Mouse (Mus musculus) frontal cortex, postnatal 25 days (tissue): Measurements from ENCODE around the gene Mmd.

ENCODE experiments used
- DNase-seq, 2 experiments: peaks; one replicate each; pipeline ENCODE4 v3.0.0; 2022; ENCODE audit warnings: low spot score in 2 of 2

The Mmd gene

DNA sequence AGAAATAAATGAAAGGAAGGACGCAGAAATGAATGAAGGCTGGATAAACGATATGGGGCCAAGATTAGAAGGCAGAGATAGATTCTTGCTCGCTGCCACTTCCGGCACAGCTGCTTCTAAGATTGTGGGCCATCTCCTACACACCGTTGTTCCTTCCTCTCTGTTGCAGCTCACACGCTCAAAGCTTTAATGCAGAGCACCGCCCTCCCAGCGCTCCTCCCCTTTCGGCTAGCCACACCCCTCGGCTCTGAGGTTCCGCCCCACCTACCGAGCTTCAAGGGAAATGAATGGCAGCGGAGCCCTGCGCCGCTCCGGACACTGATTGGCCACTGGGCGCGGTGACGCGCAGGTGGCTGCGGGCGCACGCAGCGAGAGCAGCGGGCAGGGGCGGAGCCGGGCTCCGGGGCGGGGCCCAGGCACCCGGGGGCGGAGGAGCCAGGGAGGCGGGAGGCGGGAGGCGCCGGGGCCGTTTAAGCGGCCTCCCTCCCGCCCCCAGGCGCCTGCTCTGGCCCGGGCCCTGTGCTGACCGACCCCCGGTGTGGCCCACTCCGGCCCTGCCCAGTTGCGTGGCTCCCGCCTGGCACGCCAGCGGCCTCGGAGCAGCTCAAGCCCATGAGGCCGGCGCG is at the start of gene Mmd:
Mmd (plus strand) TSS at position 432 of the 626 bp plus-strand sequence.
- DNase-seq: peak; percentile 86 to 95

DNA sequence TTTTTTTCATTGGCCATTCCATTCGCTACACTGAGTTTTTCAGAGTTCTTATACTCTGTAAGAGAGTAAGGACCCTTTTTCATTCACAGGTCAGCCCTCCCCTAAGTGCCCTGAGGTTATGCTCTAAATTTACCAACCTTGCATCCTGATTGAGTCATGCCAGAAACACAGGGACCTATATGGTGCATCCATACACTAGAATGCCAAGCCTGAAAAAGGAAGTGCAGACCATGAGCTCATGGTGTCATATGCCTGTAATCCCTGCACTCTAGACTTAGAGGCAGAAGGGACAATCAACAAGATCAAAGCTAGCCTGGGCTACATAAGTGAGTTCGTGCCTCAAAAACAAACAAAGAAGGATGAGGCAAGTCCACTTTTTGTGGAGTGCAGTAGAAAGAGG is 48.4 kb upstream of the Mmd start:
- DNase-seq: no peak

DNA sequence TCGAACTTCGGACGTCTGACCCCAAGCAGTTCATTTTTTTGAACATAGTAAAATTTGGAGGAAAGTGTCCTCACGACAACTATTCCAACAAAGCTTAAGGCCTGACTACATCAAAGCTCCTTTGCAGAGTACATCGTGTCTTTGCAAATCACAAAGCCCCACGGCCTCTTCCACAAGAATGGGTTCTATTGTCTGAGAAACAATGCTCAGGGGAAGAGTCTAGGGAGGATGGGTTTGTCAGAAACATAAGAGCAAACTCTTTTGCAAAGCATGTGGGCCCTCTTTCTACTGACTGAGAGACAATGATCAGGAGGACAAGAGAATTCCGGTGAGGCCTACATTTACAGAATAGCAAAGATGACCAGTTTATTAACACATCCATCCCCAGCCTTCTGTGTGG is 35.0 kb upstream of the Mmd start:
- DNase-seq: no peak

DNA sequence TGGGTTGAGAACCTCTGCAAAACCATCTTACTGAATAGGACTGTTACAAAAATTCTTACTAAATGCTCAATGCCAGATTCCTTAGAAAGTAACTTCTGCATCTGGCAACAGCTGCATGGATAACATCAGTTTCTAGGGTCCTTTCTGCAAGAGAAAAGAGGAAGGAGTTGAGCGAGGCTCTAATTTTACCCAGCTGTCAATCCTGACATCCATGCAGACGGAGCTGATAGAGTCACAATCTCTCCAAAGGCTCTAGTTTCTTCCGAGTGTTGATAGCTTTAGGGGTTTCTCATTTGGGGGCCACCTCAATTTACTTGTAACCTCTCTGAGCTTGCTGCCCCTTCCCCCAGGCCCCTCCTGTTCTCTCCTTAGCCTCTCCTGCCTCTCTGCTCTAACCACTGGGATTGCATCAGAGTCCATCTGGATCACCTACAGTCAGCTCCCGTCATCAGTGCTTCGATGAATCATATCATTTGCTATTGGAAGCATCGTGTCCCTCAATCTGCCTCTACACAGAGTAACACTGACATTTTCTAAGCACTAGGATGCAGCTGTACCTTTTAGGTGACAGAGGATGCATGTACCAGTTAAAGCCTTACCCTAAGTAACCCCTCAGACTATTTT is 29.1 kb upstream of the Mmd start:
- no peak for DNase-seq

DNA sequence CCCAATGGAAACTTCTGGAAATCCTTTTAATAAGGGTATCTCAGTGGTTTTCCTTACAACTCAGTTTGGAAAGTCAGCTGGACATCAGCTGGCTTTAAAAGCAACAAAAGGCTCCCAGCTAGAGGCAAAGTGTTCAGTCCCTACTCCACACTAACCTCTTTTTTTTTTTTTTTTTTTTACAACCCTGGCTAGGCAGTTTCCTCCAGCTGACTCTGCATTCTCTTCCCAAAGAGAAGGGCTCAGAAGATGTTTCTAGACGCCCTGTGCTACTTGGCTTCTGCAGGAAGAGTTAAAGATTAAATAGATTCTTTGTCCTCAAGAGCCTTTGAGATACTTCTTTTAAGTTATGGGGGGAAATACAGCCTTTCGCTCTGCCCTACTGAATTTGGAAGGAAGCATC is 28.5 kb upstream of the Mmd start:
- no peak for DNase-seq

DNA sequence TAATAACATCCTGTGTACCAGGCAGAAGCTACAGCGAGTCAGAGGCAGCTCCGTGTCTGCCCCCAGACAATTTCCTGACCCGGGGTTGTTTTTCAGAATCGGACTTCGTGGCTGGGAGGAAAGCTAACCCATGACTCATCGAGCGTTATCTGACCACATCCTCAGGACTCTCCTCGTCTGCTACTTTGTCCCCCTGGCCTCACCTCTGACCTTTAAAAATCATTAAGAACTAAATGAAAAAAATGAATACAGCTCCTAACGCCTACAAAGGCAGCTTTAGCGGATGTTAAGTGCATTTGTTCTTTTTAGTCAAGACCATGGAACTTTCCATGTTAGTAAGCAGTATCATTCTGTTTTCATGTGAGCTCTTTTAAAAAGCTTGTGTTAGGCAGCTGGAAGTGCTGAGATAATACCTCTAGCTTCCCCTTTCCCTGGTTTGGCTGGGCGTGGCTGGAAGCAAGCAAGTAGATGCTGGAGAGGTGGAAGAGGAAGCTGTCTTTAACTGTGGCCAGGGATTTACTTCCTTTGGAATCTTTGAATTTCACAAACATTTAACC is 24.3 kb upstream of the Mmd start:
- DNase-seq: no peak

DNA sequence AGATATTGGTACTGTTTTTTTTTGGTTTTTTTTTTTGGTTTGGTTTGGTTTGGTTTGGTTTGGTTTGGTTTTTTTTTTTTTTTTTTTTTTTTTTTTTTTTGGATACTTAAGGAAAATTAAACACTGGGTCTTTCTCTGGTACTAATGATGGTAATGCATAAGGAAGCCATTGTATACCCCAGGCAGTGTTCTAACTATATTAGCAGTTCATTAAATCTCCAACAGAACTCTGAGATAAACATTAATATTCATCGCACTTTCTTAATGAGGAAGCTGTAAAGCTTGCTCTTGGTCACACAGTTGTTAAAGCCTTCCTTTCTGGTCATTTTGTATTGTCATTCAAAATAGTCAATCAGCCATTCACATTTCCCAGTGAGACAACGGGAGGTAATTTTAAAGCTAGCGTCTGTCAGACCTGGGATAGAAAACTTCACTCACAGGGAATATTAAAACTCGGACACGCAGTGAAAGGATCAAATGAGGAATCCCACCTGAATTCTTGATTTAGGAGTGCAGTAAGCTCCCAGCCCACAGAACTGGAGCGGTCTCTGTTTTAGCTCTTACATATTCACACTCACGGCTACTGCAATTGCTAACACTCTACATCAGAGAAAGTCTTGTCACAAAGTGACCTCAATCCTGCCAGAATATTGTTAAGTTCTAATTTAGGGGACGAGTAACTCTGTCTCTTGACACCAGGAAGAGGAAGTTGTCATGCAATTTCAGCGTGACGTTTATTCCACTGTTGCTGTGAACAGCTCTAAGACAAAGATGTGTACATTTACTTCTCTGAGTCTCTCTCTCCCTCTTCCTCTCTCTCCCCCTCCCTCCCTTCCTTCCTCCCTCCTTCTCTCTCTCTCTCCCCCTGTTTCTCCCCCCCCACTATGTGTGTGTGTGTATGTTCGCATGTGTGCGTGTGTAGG is 22.0 kb upstream of the Mmd start:
- no peak for DNase-seq

DNA sequence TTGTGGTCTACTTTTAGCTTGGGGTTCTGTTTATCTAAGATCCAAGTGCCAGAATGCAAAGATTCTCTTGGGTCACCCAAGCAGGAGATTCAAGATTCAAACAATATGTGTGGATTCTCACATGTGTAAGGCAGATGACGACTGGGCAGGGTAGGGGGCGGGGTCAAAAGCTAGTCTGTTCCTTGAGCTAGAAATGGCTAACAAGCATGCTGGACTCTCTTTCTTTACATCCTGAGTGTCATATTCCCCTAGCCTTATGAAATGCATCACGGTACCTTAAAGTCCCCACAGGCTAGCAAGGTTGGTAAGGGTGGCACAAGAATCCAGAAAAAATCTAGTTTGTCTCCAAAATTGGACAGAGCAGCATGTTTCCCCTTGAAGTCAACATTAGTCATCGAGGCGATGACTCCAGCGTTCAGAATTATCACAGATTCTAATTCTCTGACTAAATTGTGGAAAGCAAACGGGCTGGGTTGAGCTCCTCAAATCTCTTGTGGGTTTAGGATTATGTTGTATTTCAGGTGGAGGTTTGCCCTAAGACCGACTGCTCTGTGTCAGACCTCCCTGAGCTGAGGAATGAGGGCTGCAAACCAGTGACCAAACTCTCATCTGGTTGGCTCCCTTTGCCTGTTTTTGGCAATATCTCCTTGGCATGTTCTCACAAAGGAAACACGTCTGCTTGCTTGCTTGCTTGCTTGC is 20.9 kb upstream of the Mmd start:
- no peak for DNase-seq

DNA sequence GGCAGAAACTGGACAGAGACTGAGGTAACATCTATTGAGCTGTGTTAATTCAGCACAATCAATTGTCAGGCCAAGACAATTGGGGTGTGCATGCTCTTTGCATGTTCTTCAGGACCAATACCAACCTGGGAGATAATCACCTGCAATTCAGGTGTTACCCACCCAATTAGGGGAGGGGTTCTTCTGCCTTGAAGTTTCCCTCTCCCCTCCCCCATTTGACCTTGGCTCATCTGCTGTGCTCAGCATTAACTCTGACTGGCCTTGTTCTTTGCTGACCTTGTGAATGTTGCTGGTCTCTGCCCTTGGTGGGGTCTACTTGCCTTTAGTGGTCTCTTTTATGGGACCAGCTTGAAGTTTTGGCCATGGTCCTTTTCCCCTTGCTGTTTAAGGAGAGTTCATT is 19.5 kb upstream of the Mmd start:
- no peak for DNase-seq

DNA sequence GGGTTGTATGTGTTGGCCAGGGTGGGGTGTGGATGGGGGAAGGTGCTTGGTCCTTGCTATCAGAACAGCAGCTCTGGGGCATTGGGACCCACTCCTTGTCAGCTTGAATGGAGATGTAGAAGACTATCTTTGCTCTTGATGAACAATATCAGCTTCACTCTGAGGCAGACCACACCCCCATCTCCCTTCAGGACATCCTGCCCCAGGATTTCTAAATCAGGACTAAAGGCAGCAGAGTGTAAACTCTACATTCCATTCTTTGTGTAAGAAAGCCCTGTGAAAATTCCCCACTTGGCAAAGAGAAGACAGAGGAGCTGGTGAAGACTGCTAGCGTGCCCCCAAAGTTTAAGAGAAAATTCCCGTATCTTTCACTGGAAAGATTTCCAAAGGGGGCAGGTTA is 18.6 kb upstream of the Mmd start:
- DNase-seq: no peak

DNA sequence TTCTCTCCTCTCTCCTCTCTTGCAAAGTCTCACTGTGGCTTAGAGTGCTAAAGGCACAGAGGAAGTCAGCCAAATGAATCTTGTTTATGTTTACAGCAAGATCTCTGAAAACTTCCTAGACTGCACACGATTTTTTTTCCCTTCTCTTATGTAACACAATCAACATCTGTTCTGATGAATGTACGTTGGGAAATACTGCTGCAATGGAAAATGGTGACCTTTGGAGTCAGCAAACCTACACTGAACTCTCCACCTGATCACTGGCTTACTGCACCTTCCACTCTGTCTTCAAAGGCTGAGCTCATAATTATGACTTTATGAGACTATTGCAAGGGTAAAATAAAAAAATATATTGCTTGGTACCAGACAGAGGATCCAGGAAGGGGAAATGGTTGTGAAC is 17.6 kb upstream of the Mmd start:
- no peak for DNase-seq

DNA sequence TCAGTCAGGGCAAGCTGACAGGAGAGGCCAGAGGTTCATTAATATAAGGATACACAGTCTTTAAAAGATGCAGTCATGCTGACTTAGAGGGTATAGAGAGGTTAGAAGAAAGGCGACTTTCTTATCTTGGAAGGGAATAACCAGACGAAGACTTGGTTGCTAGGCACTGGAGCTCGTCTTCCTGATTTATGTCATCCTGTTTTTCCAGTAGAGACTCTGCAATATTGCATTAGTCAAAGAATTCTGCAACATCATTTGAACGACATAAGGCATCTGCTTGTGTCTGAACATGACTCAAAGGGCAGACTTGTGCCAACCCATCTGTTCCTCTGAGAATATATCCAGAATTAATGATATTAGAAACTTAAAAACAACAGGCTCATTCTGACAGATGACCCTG is 16.6 kb upstream of the Mmd start:
- DNase-seq: no peak

DNA sequence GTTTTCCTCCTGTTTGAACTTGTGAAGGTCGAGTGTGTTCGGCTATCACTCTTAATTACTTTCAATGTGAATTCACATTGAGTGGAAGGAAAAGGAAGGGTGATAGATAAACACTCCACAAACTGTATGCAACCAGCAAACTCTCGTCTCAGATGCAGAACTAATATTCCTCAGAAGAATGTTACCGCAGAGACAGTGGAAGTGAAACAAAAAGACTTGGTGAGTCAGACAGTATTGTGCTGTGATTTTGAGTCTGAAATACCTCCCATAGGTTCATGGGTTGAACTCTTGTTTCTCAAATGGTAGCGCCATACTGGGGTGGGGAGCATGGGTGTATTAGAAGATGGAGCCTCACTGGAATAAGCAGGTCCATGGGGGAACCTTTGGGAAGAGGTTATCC is 14.0 kb upstream of the Mmd start:
- DNase-seq: no peak

DNA sequence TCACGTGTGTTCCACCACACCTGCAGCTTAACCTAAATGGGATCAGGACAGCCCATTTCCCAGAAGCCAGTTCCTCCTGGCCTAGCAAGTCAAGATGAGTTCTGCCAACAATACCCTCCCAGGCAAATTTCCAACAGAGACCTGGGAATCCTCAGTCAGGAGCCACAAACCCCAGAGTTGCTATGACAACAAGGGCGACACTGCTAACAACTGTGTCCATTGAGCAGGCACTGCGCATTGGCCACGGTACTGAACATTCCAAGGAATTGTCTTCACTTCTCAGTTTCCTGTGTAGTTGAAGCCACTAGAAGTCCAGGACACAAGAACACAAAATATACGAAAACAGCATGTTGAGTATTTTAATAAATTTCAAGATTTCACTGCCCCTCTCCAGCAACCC is 11.6 kb upstream of the Mmd start:
- DNase-seq: no peak

DNA sequence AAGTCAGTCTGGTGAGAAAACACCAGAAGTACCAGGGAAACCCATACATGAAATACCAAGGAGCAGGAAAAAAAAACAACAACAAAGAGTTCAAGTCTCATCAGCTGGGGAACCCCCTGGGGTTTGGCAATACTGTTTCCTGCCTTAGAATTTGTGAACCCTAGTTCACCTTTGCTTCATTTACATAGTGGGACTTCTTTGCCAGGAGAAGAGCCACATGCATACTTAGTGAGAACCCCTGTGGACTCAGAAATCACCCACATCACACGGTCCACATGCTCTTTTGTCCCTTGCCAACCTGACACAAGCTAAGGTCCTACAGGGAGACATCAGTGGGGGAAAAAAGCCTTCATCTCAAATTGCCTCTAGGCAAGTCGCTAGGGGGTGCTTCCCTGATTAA is 10.6 kb upstream of the Mmd start:
- DNase-seq: no peak

DNA sequence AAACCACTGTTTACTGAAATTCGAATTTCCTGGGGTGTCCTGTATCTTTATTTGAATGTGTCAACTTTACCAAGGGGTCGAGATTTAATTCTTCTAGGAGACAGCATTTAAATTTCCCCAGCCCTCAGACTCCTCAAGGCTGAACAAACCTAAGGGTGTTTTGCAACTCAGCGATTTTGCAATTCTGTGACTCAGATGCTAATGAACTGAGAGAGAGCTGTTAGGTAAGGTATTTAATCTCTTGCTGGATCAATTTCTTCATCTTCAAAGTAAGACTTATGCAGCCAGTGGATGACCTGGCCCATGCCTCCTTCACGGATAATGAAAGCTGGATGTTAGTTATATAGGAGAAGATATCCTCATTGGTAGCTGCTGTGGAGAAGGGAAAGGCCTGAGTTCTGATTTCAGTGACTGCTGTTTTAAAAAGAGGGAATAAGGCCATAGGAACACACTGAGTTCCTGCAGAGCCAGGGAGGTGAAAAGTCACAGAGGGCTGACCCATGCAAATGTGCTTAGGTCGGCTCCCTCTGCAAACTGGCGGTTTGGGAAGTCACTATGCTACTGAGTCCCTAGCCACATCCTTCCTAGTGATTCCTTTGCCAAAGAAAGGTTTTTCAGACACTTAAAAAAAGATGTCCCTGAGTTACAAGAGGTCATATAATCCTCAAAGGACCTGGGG is 8.5 kb upstream of the Mmd start:
- no peak for DNase-seq

DNA sequence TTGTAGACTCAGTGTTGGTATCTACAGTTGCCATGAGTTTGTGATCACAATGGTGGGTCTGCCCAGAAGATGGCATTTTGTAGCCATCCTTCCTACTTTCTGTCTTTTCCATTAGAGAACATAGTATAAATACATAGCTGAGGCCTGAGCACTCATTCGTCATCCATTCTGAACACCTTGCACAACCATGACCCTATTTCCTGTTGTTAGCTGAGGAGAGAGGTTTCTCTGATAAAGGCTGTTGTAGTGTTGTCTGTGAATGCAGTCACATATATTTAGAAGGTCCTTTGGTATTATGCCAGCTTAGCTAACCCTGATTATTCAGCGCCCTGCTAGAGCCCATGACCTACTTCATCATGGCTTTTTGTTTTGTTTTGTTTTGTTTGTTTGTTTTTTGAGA is 7.4 kb upstream of the Mmd start:
- no peak for DNase-seq

DNA sequence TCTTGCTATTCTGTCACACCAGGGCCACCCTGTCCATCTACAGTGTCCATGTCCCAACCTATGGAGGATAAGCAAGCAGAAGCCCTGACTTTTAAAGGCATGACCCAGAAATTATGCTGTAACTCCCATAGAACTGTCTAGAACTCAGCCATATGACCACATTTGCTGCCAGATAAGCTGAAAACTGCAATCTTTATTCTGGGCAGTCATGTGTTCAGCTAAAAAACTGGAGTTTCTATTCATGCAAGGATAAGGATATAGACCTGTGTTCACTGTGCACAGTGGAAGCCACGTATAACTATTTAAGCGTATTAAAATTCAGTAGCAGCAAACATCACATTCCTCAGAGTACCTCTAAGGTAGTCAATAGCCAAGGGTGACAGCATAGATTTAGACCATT is 6.0 kb upstream of the Mmd start:
- DNase-seq: no peak

DNA sequence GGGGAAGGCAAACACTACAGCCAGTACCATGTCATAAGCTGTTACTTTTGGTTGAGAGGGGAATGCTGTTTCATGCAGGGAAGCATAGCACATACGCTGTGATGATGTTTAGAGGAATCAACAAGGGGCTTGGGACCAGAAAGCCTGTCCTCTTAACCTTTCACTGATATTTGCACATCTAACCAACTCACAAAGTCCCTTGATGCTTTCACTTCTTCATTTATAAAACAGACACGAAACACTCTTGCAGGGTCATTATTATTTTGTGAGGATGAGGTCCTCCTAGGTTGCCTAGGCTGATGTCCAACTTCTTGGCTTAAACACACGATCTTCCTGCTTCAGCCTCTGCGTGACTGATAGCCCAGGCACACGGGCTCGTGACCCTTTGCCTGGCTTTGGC is 3.6 kb upstream of the Mmd start:
- no peak for DNase-seq

DNA sequence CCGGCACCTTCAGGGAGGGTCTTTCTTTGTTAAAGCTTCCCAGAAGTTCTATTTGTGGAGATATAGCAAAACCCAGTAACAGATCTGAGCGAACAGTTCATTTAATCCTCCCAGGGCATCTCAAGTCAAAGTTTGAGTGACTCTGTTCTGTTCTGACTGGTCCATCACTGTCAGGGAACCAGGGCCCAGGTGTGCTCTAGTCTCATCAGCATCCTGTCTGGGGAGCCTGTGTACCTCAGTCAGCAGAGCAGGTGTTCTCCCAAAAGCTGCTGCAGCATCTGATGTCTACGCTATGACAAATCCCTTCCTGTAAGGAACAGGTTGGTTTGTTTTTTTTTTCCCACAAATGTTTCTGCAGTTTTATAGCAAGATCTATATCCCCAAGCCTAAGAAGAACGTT is 2.6 kb upstream of the Mmd start:
- no peak for DNase-seq

DNA sequence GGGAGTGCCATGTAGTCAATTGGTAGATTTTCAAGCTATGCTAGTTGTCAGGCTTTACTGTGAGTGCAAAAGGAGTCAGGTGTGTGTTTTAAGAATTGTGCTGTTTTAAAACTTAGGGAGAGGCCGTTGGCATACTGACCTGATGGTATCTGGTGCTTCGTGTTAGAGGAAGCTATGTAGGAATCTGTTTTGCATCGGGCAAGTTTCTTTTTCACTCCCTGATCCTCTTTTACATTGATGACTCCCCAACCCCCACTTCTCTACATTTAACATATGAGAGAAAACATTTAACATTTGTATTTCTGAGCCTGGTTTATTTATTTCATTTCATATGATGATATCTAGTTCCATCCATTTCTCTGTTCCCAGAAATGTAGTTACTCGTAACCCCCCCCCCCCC is 1.5 kb upstream of the Mmd start:
- no peak for DNase-seq
